Mouse (Mus musculus): ENCODE data around the gene Olfr433.

DNA sequence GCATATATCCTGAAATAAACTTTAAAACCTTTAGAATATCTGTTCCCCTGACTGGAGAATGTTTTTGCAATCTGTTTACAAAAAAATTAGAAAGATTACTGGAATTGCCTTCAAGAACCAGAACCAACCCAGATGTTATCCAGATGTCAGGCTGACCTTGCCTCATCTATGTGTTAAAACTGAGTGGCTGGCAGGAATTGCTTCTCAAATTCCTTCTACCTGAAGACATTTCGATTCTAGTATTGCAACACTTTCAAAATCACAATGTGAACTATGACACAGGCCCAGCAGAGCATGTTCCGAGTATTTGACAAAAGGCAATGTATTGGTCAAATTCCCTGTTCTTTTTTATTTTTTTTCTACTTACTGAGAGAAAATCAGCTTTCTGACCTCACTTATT, 3.9 kb downstream of the Olfr433 start:
- TF ChIP-seq EP300 (optimal IDR thresholded peaks at IDR 0.05), result no peak
- no peak for TF ChIP-seq CTCF (IDR thresholded peaks at IDR 0.05; ENCODE audit: low read depth)
